Mouse (Mus musculus) midbrain, embryonic 11.5 days (tissue): ENCODE measurements around the gene Frem2. TPM values are rescaled to one million over a fixed set of nuclear protein-coding genes. Genes with fewer than 3 reads are reported as not detected.

Experiments
- ATAC-seq: fragments of 200-750 bp; cut with Nextera tagmentation; 2 replicates; pipeline ENCODE4 v1.8.0; 2017; ENCODE audit warnings: moderate TSS enrichment, moderate library complexity; ENCODE audit not compliant: low FRiP score
- DNase-seq: peaks from one replicate; pipeline ENCODE4 v3.0.0; 2015; ENCODE audit warnings: low spot score; ENCODE audit errors: missing footprints
- H3K27ac ChIP-seq: fragments of 300-500 bp; sonication (generic); 2 replicates; pipeline ENCODE4 v1.5.1; 2014; ENCODE audit warnings: low read depth, low read length
- H3K27me3 ChIP-seq: fragments of 300-500 bp; sonication (generic); 2 replicates; pipeline ENCODE4 v1.6.1; 2014; ENCODE audit warnings: mild to moderate bottlenecking, low read length, moderate library complexity, mixed read lengths; ENCODE audit not compliant: control insufficient read depth, insufficient read depth
- H3K36me3 ChIP-seq: fragments of 300-500 bp; sonication (generic); 2 replicates; pipeline ENCODE4 v1.6.1; 2014; ENCODE audit warnings: mild to moderate bottlenecking, low read length, moderate library complexity, mixed read lengths; ENCODE audit not compliant: control insufficient read depth, insufficient read depth
- H3K4me1 ChIP-seq: fragments of 300-500 bp; sonication (generic); 2 replicates; pipeline ENCODE4 v1.6.1; 2014; ENCODE audit warnings: low read length; ENCODE audit not compliant: control insufficient read depth, insufficient read depth
- H3K4me2 ChIP-seq: fragments of 300-500 bp; sonication (generic); 2 replicates; pipeline ENCODE4 v1.6.1; 2014; ENCODE audit warnings: mild to moderate bottlenecking, moderate library complexity
- H3K4me3 ChIP-seq: fragments of 300-500 bp; sonication (generic); 2 replicates; pipeline ENCODE4 v1.5.1; 2014; ENCODE audit warnings: low read depth, low read length
- H3K9ac ChIP-seq: fragments of 300-500 bp; sonication (generic); 2 replicates; pipeline ENCODE4 v1.6.1; 2014; ENCODE audit warnings: low read length
- H3K9me3 ChIP-seq: fragments of 300-500 bp; sonication (generic); 2 replicates; pipeline ENCODE4 v1.6.1; 2016; ENCODE audit warnings: low read length; ENCODE audit not compliant: control insufficient read depth
- WGBS: fragments of 180-500 bp; shearing (Covaris S2); extraction: QIAGEN DNeasy Blood & Tissue Kit; methylation state at CpG from one replicate; pipeline ENCODE4 v1.1.7; 2014; 5-methylcytosine and 5-hydroxymethylcytosine counted together
- polyA plus RNA-seq: library from polyadenylated mRNA; unstranded; fragments of >200 nt; fragmentation: Nextera tagmentation; extraction: Ambion mirVana; gene quantifications from 2 replicates; pipeline ENCODE4 v1.2.1, GENCODE M21; 2014

The Frem2 gene
- polyA plus RNA-seq, 1 experiment from 2014 or later, result 1.7 TPM

DNA sequence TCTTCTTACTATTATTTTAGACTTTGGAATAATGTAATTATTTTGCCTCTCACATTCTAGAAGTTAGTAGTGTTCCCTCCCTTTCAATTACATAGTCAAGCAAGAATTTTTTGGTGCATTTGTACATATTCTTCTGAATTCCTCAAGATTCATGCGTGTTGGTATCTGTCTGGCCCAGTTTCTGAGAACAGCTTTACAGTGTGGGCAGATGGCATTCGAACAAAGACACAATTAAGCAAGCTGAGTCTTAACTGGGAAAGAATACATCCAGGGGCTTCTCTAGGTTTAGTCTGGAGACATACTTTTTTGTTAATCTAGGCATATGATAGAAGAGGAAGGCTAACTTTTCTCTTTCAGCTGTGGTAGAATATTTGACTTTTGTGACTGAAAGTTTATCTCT lies 12.6 kb upstream of the Frem2 start:
- no peak for ATAC-seq
- 80% methylated on average over 2 of the region's 2 CpGs for WGBS

GRCm38 (mm10) chr3:53657744-53658534 lies 784 bp upstream of the Frem2 start:
- H3K9me3 ChIP-seq, result peaks cover 13% of the 10 kb centered on the region
- H3K4me3 ChIP-seq, result peak overlapping the region; percentile 62
- whole genome bisulfite sequencing, result 1% methylated on average over 21 of the region's 21 CpGs
- H3K36me3 ChIP-seq, result 0 out of 2 replicates have a peak, but pooled peaks cover 8% of the 10 kb centered on the region
- H3K4me1 ChIP-seq, result peaks cover 12% of the 10 kb centered on the region
- peak overlapping the region; percentile 99 for H3K4me2 ChIP-seq
- H3K9ac ChIP-seq, result no peak overlapping the region
- peak; percentile 19; the same call in 1 of the 2 replicates for ATAC-seq
- peaks cover 7% of the 10 kb centered on the region; the same call in 1 of the 2 replicates for H3K27me3 ChIP-seq
- no peak overlapping the region for H3K27ac ChIP-seq
- peak; percentile 93 for DNase-seq

More for the DNA sequence above, 12.6 kb upstream of the Frem2 start:
- no peak overlapping the region for H3K4me2 ChIP-seq
- H3K4me1 ChIP-seq, result peaks cover 3% of the 10 kb centered on the region
- no peaks in the 10 kb centered on the region for H3K27me3 ChIP-seq
- no peaks in the 10 kb centered on the region for H3K36me3 ChIP-seq
- no peak for DNase-seq
- H3K27ac ChIP-seq, result no peak overlapping the region
- no peak overlapping the region for H3K4me3 ChIP-seq
- no peaks in the 10 kb centered on the region for H3K9me3 ChIP-seq
- H3K9ac ChIP-seq, result no peak overlapping the region

DNA sequence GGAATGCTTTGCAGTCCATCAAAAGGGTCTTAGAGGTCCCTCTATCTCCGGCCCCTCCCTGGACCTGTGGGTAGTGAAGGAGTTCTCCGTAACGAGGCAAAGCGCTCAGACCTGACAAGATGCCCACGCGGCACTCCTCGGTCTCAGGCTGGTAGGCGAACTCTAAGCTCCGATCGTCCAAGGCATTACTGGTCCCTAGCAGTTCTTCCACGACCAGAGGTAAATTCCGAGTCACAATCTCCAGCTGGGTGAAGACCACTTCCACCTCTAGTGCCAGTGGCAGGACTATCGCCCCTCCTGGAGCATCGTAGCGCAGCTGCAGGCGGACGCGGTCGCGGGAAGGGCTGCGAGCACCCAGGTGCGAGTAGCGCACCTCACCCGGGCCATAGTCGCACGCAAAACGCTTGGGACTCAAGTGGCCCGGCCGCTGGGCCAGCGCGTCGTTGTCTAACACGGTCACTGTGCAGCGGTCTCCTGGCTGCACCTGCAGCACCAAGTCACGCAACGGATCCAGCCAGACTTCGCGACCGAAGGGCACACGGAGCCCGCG lies 752 bp downstream of the Frem2 start:
- H3K9me3 ChIP-seq, result peaks cover 13% of the 10 kb centered on the region
- peaks cover 7% of the 10 kb centered on the region; the same call in 1 of the 2 replicates for H3K27me3 ChIP-seq
- H3K4me1 ChIP-seq, result peaks cover 12% of the 10 kb centered on the region
- no peak overlapping the region for H3K27ac ChIP-seq
- 1% methylated on average over 42 of the region's 42 CpGs for WGBS
- H3K4me2 ChIP-seq, result peak overlapping the region; percentile 99
- 0 out of 2 replicates have a peak, but pooled peaks cover 8% of the 10 kb centered on the region for H3K36me3 ChIP-seq
- ATAC-seq (peak; percentile 20; the same call in 1 of the 2 replicates), DNase-seq (peak; percentile 96)
- H3K4me3 ChIP-seq, result peak overlapping the region; percentile 62
- peak overlapping the region; percentile 59 for H3K9ac ChIP-seq

DNA sequence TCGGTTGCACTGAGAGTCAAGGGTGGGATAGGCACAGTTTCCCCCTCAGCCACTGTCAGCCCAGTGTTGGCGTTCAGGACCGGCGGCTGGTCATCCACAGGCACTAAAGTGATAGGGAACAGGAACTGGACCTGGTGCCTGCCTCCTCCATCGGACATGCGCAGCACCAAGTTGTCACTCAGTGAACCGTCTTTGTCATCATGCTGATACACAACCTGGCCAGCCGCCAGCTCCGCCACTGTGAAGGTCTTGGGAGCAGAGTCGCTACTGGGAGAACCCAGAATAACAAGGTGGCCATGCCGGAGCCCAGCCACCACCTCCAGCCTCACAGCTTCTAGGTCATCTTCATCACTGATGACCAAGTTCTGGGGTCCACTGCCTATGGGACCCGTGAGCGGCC lies 1.8 kb downstream of the Frem2 start:
- Histone ChIP-seq H3K4me1 (peaks cover 14% of the 10 kb centered on the region), H3K9me3 (peaks cover 13% of the 10 kb centered on the region), H3K4me3 (no peak overlapping the region), H3K9ac (no peak overlapping the region), H3K27me3 (peaks cover 7% of the 10 kb centered on the region; the same call in 1 of the 2 replicates), H3K27ac (no peak overlapping the region), H3K4me2 (peak overlapping the region; percentile 99; the same call in 1 of the 2 replicates), H3K36me3 (0 out of 2 replicates have a peak, but pooled peaks cover 8% of the 10 kb centered on the region)
- WGBS, result 91% methylated on average over 13 of the region's 13 CpGs
- ATAC-seq (no peak), DNase-seq (no peak)

- Histone ChIP-seq H3K9me3 (peaks cover 12% of the 10 kb centered on the region), H3K4me1 (peaks cover 9% of the 10 kb centered on the region; the same call in 1 of the 2 replicates), H3K9ac (no peak overlapping the region), H3K4me2 (no peak overlapping the region), H3K27ac (peak overlapping the region; percentile 75), H3K36me3 (0 out of 2 replicates have a peak, but pooled peaks cover 8% of the 10 kb centered on the region), H3K27me3 (no peaks in the 10 kb centered on the region; the same call in 1 of the 2 replicates), H3K4me3 (no peak overlapping the region)
- WGBS, result 2% methylated on average over 8 of the region's 8 CpGs
- DNase-seq (peak; percentile 88), ATAC-seq (peak; percentile 73)
Measured at GRCm38 (mm10) chr3:53650003-53650748, 7.0 kb downstream of the Frem2 start.

- whole genome bisulfite sequencing, result 35% methylated on average over 4 of the region's 4 CpGs
- no peak overlapping the region for H3K4me2 ChIP-seq
- DNase-seq (peak; percentile 60), ATAC-seq (no peak)
- H3K9ac ChIP-seq, result no peak overlapping the region
- no peak overlapping the region for H3K27ac ChIP-seq
- H3K4me1 ChIP-seq, result peaks cover 9% of the 10 kb centered on the region; the same call in 1 of the 2 replicates
- H3K27me3 ChIP-seq, result no peaks in the 10 kb centered on the region
- H3K9me3 ChIP-seq, result peaks cover 6% of the 10 kb centered on the region
- 0 out of 2 replicates have a peak, but pooled peaks cover 5% of the 10 kb centered on the region for H3K36me3 ChIP-seq
- H3K4me3 ChIP-seq, result no peak overlapping the region
Measured at GRCm38 (mm10) chr3:53649425-53649824, 7.7 kb downstream of the Frem2 start.

DNA sequence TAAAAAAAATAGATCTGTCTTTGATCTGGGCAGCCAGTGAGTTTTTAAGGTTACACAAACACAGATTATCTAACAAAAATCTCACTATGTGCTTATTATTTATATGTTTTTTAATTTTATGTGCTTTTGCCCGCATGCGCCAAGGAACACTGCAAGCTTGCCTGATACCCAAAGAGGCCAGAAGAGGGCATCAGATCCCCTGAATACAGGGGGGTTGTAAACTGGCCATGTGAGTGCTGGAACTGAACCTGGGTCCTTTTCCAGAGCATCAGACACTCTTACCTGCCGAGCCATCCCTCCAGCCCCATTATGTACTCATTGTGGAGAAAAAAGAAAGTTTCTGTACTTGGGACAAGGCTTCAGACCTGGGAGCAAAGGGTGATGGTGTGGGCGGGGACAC lies 8.3 kb downstream of the Frem2 start:
- H3K9ac ChIP-seq, result no peak overlapping the region
- ATAC-seq (no peak), DNase-seq (no peak)
- 0 out of 2 replicates have a peak, but pooled peaks cover 2% of the 10 kb centered on the region for H3K36me3 ChIP-seq
- 75% methylated on average over 4 of the region's 4 CpGs for WGBS
- peaks cover under 1% of the 10 kb centered on the region; the same call in 1 of the 2 replicates for H3K9me3 ChIP-seq
- no peak overlapping the region for H3K27ac ChIP-seq
- no peaks in the 10 kb centered on the region for H3K27me3 ChIP-seq
- no peak overlapping the region for H3K4me3 ChIP-seq
- no peak overlapping the region for H3K4me2 ChIP-seq
- peaks cover 9% of the 10 kb centered on the region; the same call in 1 of the 2 replicates for H3K4me1 ChIP-seq

GRCm38 (mm10) chr3:53635948-53636347 lies 21.2 kb downstream of the Frem2 start:
- WGBS, result 89% methylated on average over 3 of the region's 3 CpGs
- no peaks in the 10 kb centered on the region for H3K36me3 ChIP-seq

More at GRCm38 (mm10) chr3:53635948-53636347, 21.2 kb downstream of the Frem2 start:
- peaks cover 3% of the 10 kb centered on the region; the same call in 1 of the 2 replicates for H3K4me1 ChIP-seq
- H3K4me3 ChIP-seq, result no peak overlapping the region
- H3K27me3 ChIP-seq, result no peaks in the 10 kb centered on the region
- H3K27ac ChIP-seq, result no peak overlapping the region
- ATAC-seq, result no peak
- DNase-seq, result no peak
- no peak overlapping the region for H3K4me2 ChIP-seq
- no peak overlapping the region for H3K9ac ChIP-seq
- no peaks in the 10 kb centered on the region for H3K9me3 ChIP-seq
